Mouse (Mus musculus): ENCODE data around the gene Col4a3. TPM values are rescaled to one million over a fixed set of nuclear protein-coding genes. Genes with fewer than 3 reads are reported as not detected.

Col4a3 gene
- polyA plus RNA-seq, 1 experiment from 2014 or later, result 0.03 TPM

DNA sequence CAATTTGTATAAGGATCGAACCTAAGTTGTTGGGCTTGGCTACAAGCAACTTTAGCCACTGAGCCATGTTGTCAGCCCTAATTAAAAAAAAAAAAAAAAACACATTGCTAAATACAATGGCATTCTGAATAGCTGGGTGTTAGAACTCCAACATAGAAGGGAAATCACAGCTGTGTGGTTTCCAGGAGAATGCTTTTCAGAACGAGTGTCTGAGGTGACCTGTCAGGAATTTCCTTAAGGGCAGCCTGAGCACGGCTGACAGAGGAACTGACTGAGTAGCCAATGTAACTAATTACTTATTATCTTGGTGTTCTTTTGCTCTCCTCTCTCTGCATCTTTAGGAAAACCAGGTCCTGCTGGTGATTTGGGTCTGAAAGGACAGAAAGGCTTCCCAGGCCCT, 109.2 kb downstream of the Col4a3 start:
- Histone ChIP-seq H3K4me2 (no peak overlapping the region), H3K4me1 (no peaks in the 10 kb centered on the region), H3K9me3 (no peaks in the 10 kb centered on the region), H3K36me3 (no peaks in the 10 kb centered on the region), H3K4me3 (no peak overlapping the region), H3K27ac (no peak overlapping the region), H3K27me3 (no peaks in the 10 kb centered on the region), H3K9ac (no peak overlapping the region)
- no peak for ATAC-seq (ENCODE audit: insufficient number of reproducible peaks, insufficient read depth, low FRiP score, low TSS enrichment, low read depth)
- 35% methylated on average over 3 of the region's 3 CpGs for WGBS

DNA sequence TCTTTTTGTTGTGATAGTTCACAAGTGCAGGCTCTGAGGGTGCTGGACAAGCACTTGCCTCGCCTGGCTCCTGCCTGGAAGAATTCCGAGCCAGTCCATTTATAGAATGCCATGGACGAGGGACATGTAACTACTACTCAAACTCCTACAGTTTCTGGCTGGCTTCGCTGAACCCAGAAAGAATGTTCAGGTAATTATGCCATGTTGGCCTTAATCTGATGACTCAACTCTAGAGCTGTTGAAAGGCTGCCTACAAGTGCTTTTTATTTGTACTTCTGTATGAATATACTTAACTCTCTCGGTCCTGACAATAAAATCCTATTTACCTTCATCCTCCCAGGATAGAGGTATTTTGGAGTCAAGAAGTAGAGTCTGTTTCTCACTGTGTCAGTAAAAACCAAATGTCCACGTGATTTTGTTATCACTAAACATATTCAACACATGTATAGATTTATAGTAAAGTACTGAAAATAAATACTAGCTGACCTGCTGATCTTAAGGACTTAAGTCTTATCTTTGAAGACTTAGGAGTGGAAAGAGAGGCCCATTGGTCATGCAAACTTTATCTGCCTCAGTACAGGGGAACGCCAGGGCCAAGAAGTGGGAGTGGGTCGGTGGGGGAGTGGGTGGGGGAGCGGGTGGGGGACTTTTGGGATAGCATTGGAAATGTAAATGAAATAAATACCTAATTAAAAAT, 131.2 kb downstream of the Col4a3 start:
- no peak overlapping the region for H3K9ac ChIP-seq
- H3K9me3 ChIP-seq, result no peaks in the 10 kb centered on the region
- H3K4me1 ChIP-seq, result no peaks in the 10 kb centered on the region
- 75% methylated on average over 9 of the region's 9 CpGs for WGBS
- no peaks in the 10 kb centered on the region for H3K36me3 ChIP-seq
- no peak overlapping the region for H3K27ac ChIP-seq
- no peak for ATAC-seq (ENCODE audit: insufficient number of reproducible peaks, insufficient read depth, low FRiP score, low TSS enrichment, low read depth)
- H3K4me2 ChIP-seq, result no peak overlapping the region
- H3K27me3 ChIP-seq, result peaks cover 25% of the 10 kb centered on the region
- no peak overlapping the region for H3K4me3 ChIP-seq

DNA sequence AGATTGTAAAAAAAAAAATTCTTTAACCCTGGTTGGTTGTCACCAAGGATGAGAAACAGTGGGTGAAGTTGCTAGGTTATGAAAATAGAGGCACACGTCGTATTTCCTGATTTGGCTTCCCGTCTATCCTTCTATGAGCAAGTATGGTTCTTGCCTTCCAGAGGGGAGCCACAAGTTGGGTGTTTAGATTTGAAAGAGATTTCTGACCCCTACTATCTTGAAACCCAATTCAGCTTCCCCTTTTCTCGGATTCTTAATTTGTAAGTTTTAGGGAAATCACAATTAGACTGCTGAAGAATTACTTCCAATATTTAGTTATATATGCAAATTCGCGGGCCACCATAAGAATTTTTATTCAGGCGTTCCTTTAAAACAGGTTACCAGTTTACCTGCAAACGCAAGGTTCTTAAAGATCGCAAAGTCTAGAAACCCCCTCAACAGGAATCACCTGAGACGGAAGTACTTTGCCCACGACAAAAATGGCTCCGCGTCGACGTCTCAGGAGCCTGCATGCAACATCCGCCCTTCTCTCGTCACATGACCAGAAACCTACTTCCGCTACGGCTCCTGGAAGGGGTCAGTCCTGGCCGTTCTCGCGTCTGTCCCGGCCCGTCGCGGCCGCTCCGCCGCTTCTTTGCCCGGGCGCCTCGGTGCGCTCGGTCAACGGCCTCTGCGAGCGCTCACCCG, 137.8 kb downstream of the Col4a3 start, which contains the start of gene Mff:
TSS of gene Mff (plus strand) at position 552 of the 687 bp plus-strand sequence.
- Histone ChIP-seq H3K9ac (peak within 1 kb of the TSS; percentile 98), H3K4me2 (peak within 1 kb of the TSS; percentile 90), H3K9me3 (no peaks in the 10 kb centered on the region), H3K27me3 (peaks cover 21% of the 10 kb centered on the region), H3K4me3 (peak within 1 kb of the TSS; percentile 92), H3K27ac (peak within 1 kb of the TSS; percentile 77), H3K4me1 (peaks cover 9% of the 10 kb centered on the region), H3K36me3 (peaks cover 20% of the 10 kb centered on the region)
- WGBS, result 10% methylated on average over 38 of the region's 38 CpGs
- ATAC-seq (ENCODE audit: insufficient number of reproducible peaks, insufficient read depth, low FRiP score, low TSS enrichment, low read depth), result peak; percentile 98

GRCm38 (mm10) chr1:82725026-82725874, 138.5 kb downstream of the Col4a3 start:
- Histone ChIP-seq H3K27ac (peak overlapping the region; percentile 77), H3K27me3 (peaks cover 21% of the 10 kb centered on the region), H3K9ac (peak overlapping the region; percentile 98), H3K4me2 (peak overlapping the region; percentile 90), H3K36me3 (peaks cover 27% of the 10 kb centered on the region), H3K4me1 (peaks cover 9% of the 10 kb centered on the region), H3K4me3 (peak overlapping the region; percentile 92), H3K9me3 (no peaks in the 10 kb centered on the region)
- peak; percentile 94 for ATAC-seq (ENCODE audit: insufficient number of reproducible peaks, insufficient read depth, low FRiP score, low TSS enrichment, low read depth)
- 1% methylated on average over 37 of the region's 37 CpGs for WGBS

GRCm38 (mm10) chr1:82725875-82726185, 139.1 kb downstream of the Col4a3 start:
- peak overlapping the region; percentile 92 for H3K4me3 ChIP-seq
- H3K4me1 ChIP-seq, result peaks cover 9% of the 10 kb centered on the region
- peaks cover 33% of the 10 kb centered on the region for H3K36me3 ChIP-seq
- H3K9me3 ChIP-seq, result no peaks in the 10 kb centered on the region
- 47% methylated on average over 4 of the region's 4 CpGs for WGBS
- H3K4me2 ChIP-seq, result peak overlapping the region; percentile 90
- peaks cover 16% of the 10 kb centered on the region for H3K27me3 ChIP-seq
- peak overlapping the region; percentile 98 for H3K9ac ChIP-seq
- no peak overlapping the region for H3K27ac ChIP-seq
- no peak for ATAC-seq (ENCODE audit: insufficient number of reproducible peaks, insufficient read depth, low FRiP score, low TSS enrichment, low read depth)

DNA sequence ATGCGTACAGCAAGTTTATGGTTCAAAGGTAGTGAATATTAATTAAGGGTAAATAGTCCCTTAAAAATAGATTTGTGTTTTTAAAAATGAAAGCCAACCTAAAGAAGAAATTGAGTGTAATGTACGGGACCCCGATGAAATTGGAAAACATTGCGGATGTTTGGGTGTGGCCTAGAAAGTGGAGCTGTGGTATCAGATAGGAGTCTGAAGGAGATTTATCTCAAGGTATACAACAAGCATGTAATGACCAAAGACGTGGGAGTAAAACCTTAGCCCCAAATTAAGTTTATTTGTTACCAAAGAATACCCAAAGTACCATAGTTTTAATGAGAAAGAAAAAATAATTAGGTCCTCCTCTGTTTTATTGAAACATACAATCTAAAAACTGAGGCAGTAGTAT, 139.8 kb downstream of the Col4a3 start:
- WGBS, result 93% methylated on average over 5 of the region's 5 CpGs
- H3K9me3 ChIP-seq, result no peaks in the 10 kb centered on the region
- peaks cover 40% of the 10 kb centered on the region for H3K36me3 ChIP-seq
- H3K4me1 ChIP-seq, result peaks cover 9% of the 10 kb centered on the region
- H3K27me3 ChIP-seq, result peaks cover 10% of the 10 kb centered on the region
- no peak for ATAC-seq (ENCODE audit: insufficient number of reproducible peaks, insufficient read depth, low FRiP score, low TSS enrichment, low read depth)
- no peak overlapping the region for H3K9ac ChIP-seq
- no peak overlapping the region for H3K4me3 ChIP-seq
- H3K27ac ChIP-seq, result no peak overlapping the region
- H3K4me2 ChIP-seq, result no peak overlapping the region; the same call in 1 of the 2 replicates

DNA sequence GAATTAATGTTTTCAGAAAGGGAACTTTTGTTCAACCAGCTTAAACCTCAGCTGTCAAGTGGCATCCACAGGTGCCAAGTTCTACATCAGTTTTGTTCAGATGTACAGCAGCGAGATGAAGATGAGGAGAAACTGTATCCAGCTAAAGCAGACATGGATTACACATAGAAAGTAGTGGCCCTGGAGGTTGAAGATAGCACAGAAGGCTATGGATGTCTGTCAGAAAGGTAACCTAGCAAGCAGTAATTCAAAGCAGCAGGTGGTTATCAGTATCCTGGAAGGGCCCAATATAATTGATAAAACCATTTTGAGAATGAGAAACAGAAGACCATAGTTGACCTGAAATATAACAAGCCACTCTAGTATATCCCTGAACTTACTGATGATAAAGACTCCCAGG, 146.6 kb downstream of the Col4a3 start:
- peaks cover 85% of the 10 kb centered on the region for H3K36me3 ChIP-seq
- no peaks in the 10 kb centered on the region for H3K27me3 ChIP-seq
- H3K4me1 ChIP-seq, result no peaks in the 10 kb centered on the region
- ATAC-seq (ENCODE audit: insufficient number of reproducible peaks, insufficient read depth, low FRiP score, low TSS enrichment, low read depth), result no peak
- no peak overlapping the region for H3K9ac ChIP-seq
- no peaks in the 10 kb centered on the region for H3K9me3 ChIP-seq
- H3K4me3 ChIP-seq, result no peak overlapping the region
- no peak overlapping the region for H3K4me2 ChIP-seq
- H3K27ac ChIP-seq, result no peak overlapping the region
- 98% methylated on average over 1 of the region's 1 CpGs for WGBS

DNA sequence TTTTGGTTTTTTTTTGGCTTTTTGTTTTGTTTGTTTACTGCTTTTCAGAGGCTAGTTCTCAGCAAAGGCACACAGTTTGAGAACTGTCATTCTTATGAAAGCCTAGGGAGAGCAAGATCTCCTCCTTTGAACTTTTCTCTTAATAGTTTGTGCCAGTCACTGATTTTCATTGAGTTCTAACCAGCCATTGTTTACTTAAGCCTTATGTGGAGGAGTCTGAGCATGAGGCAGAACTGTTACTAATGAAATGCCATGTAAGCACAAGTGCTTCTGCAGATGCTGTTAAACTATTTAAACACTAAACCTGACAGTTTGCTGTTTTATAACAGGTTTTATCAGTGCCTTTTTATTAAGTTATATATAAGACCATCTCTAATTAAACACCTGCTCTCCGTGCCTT, 151.3 kb downstream of the Col4a3 start:
- Histone ChIP-seq H3K4me3 (no peak overlapping the region), H3K9ac (no peak overlapping the region), H3K27me3 (no peaks in the 10 kb centered on the region), H3K9me3 (no peaks in the 10 kb centered on the region), H3K36me3 (peaks cover 66% of the 10 kb centered on the region), H3K4me2 (no peak overlapping the region), H3K27ac (no peak overlapping the region), H3K4me1 (no peaks in the 10 kb centered on the region)
- ATAC-seq (ENCODE audit: insufficient number of reproducible peaks, insufficient read depth, low FRiP score, low TSS enrichment, low read depth), result no peak
- 97% methylated on average over 1 of the region's 1 CpGs for WGBS

DNA sequence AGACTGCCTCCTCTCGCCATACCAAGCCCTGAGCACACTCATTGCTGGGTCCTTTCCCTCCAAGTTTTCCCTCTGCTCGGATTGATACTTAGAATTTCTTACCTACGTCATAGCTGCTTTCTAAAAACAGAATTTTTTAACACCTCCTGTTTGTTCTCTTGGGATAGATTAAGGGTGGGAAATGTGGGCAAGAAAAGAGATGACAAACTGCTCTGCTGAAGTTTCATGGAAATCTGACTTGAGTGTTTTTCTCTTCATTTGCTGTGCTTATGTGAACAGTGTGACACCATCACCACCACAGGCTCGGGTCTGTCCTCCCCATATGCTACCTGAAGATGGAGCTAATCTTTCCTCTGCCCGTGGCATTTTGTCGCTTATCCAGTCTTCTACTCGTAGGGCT, 154.8 kb downstream of the Col4a3 start:
- no peaks in the 10 kb centered on the region for H3K27me3 ChIP-seq
- no peak overlapping the region for H3K4me3 ChIP-seq
- WGBS, result 88% methylated on average over 7 of the region's 7 CpGs
- H3K4me2 ChIP-seq, result no peak overlapping the region
- H3K4me1 ChIP-seq, result no peaks in the 10 kb centered on the region
- H3K9ac ChIP-seq, result no peak overlapping the region
- no peaks in the 10 kb centered on the region for H3K9me3 ChIP-seq
- H3K36me3 ChIP-seq, result peaks cover 44% of the 10 kb centered on the region
- no peak for ATAC-seq (ENCODE audit: insufficient number of reproducible peaks, insufficient read depth, low FRiP score, low TSS enrichment, low read depth)
- H3K27ac ChIP-seq, result no peak overlapping the region

GRCm38 (mm10) chr1:82743962-82744361, 157.2 kb downstream of the Col4a3 start:
- Histone ChIP-seq H3K4me3 (no peak overlapping the region), H3K9me3 (no peaks in the 10 kb centered on the region), H3K27ac (no peak overlapping the region), H3K4me1 (no peaks in the 10 kb centered on the region), H3K36me3 (peaks cover 36% of the 10 kb centered on the region), H3K4me2 (no peak overlapping the region), H3K9ac (no peak overlapping the region), H3K27me3 (no peaks in the 10 kb centered on the region)
- 93% methylated on average over 3 of the region's 3 CpGs for WGBS
- no peak for ATAC-seq (ENCODE audit: insufficient number of reproducible peaks, insufficient read depth, low FRiP score, low TSS enrichment, low read depth)

DNA sequence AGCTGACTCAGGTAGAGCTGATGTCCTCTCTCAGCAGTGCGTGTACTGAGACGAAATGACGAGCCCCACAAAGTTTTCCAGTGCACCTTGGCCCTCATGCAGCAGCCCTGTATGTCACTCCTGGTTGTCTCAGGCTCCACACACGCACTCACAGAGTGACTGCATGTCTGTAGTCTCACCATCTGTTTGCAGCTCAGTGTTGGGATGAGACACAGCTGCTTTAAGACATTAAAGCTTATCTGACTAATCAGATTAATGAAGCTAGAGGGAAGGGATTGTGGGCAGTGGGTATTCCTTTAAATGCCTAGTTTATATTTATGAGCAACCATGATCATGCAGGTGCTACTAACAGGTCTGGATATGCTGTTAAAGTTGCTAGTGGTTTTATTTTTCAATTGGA, 159.7 kb downstream of the Col4a3 start:
- Histone ChIP-seq H3K9me3 (no peaks in the 10 kb centered on the region), H3K27ac (no peak overlapping the region), H3K36me3 (peaks cover 30% of the 10 kb centered on the region), H3K4me3 (no peak overlapping the region), H3K9ac (no peak overlapping the region), H3K4me2 (no peak overlapping the region), H3K4me1 (no peaks in the 10 kb centered on the region), H3K27me3 (no peaks in the 10 kb centered on the region)
- WGBS, result 59% methylated on average over 4 of the region's 4 CpGs
- no peak for ATAC-seq (ENCODE audit: insufficient number of reproducible peaks, insufficient read depth, low FRiP score, low TSS enrichment, low read depth)
